Mouse (Mus musculus): Measurements from ENCODE around the gene Micall1.

The Micall1 gene

GRCm38 (mm10) chr15:79097611-79098025 lies 11.1 kb upstream of the Micall1 start:
- DNase-seq: no peak

GRCm38 (mm10) chr15:79098220-79098619 lies 10.5 kb upstream of the Micall1 start:
- no peak for DNase-seq

GRCm38 (mm10) chr15:79098868-79099267 lies 9.8 kb upstream of the Micall1 start:
- no peak for DNase-seq

GRCm38 (mm10) chr15:79099456-79099855 lies 9.2 kb upstream of the Micall1 start:
- no peak for DNase-seq

- DNase-seq: no peak
These were observed 8.3 kb upstream of the Micall1 start for GRCm38 (mm10) chr15:79100391-79100790.

GRCm38 (mm10) chr15:79101531-79101930 lies 7.2 kb upstream of the Micall1 start:
- DNase-seq: no peak

- DNase-seq: no peak
These were observed 5.4 kb upstream of the Micall1 start for GRCm38 (mm10) chr15:79103264-79103663.

- DNase-seq: no peak
These were observed 2.9 kb upstream of the Micall1 start for GRCm38 (mm10) chr15:79105804-79106203.

- no peak for DNase-seq
These were observed 732 bp upstream of the Micall1 start for GRCm38 (mm10) chr15:79107966-79108365.

- peak; percentile 35 to 59 for DNase-seq
These were observed 730 bp downstream of the Micall1 start for GRCm38 (mm10) chr15:79109321-79109934.

- no peak for DNase-seq
These were observed 1.3 kb downstream of the Micall1 start for GRCm38 (mm10) chr15:79110031-79110430.

GRCm38 (mm10) chr15:79110528-79110927 lies 1.8 kb downstream of the Micall1 start:
- DNase-seq: no peak

GRCm38 (mm10) chr15:79111774-79112173 lies 3.1 kb downstream of the Micall1 start:
- DNase-seq: no peak

GRCm38 (mm10) chr15:79115276-79115675 lies 6.6 kb downstream of the Micall1 start:
- peak; percentile 43 to 57 for DNase-seq

- no peak for DNase-seq
These were observed 10.8 kb downstream of the Micall1 start for GRCm38 (mm10) chr15:79119491-79119890.

GRCm38 (mm10) chr15:79122119-79122518 lies 13.4 kb downstream of the Micall1 start:
- no peak for DNase-seq

- DNase-seq: no peak
These were observed 13.8 kb downstream of the Micall1 start for GRCm38 (mm10) chr15:79122546-79122945.

- DNase-seq: no peak
These were observed 15.1 kb downstream of the Micall1 start for GRCm38 (mm10) chr15:79123751-79124150.

- no peak for DNase-seq
These were observed 15.7 kb downstream of the Micall1 start for GRCm38 (mm10) chr15:79124331-79124875.

- peak; percentile 51 to 60 for DNase-seq
These were observed 17.7 kb downstream of the Micall1 start for GRCm38 (mm10) chr15:79126217-79126932.

GRCm38 (mm10) chr15:79127101-79127500 lies 18.4 kb downstream of the Micall1 start:
- DNase-seq: no peak

GRCm38 (mm10) chr15:79128208-79128607 lies 19.5 kb downstream of the Micall1 start:
- no peak for DNase-seq

GRCm38 (mm10) chr15:79129311-79129710 lies 20.6 kb downstream of the Micall1 start:
- DNase-seq: no peak

- no peak for DNase-seq
These were observed 22.1 kb downstream of the Micall1 start for GRCm38 (mm10) chr15:79130782-79131181.
